Mouse (Mus musculus): ENCODE results near the gene D13Ertd608e. TPM values are rescaled to one million over a fixed set of nuclear protein-coding genes. Genes with fewer than 3 reads are reported as not detected.
"Not testable (repeated sequence)": the region's sequence is repeated elsewhere in the genome, so short reads cannot be mapped to it uniquely, and the experiment has no call there.

The D13Ertd608e gene
- not detected in 2 replicates for polyA plus RNA-seq (2012; rRNA removed)

GRCm38 (mm10) chr13:119835320-119836056 lies at the start of gene D13Ertd608e:
Gene D13Ertd608e, plus strand, starts transcription at chr13:119836006.
- H3K27me3 ChIP-seq (ENCODE audit: control insufficient read depth, insufficient read depth, low read length); H3K27ac ChIP-seq (ENCODE audit: insufficient read depth, low read length); H3K4me3 ChIP-seq (replicated peaks; ENCODE audit: insufficient read depth, low read depth, low read length); H3K4me1 ChIP-seq (ENCODE audit: control insufficient read depth, insufficient read depth, low read length): not testable (repeated sequence)
- DNase-seq, result peak; percentile 15 to 28
- 10% methylated on average over 19 of the region's 25 CpGs for WGBS

GRCm38 (mm10) chr13:119789851-119790717 lies 45.7 kb upstream of the D13Ertd608e start:
- WGBS, result 2% methylated on average over 58 of the region's 66 CpGs
- Histone ChIP-seq H3K4me1 (ENCODE audit: control insufficient read depth, insufficient read depth, low read length) (no peaks in the 10 kb centered on the region), H3K4me3 (replicated peaks; ENCODE audit: insufficient read depth, low read depth, low read length) (peak overlapping the region; percentile 91), H3K27ac (ENCODE audit: insufficient read depth, low read length) (peak overlapping the region; percentile 95), H3K27me3 (ENCODE audit: control insufficient read depth, insufficient read depth, low read length) (no peaks in the 10 kb centered on the region)
- TF ChIP-seq CTCF (IDR thresholded peaks at IDR 0.05; ENCODE audit: borderline replicate concordance, insufficient read depth, low read depth, low read length) (no peak), POLR2A (IDR thresholded peaks at IDR 0.05; ENCODE audit: borderline replicate concordance, insufficient read depth, low read length) (0 out of 2 replicates have a peak, but pooled peaks have one; percentile 13)
- peak; percentile 71 to 83 for DNase-seq

GRCm38 (mm10) chr13:119790761-119791579 lies 44.8 kb upstream of the D13Ertd608e start, which contains the start of gene Zfp131:
Gene Zfp131, minus strand, starts transcription at chr13:119790889.
- WGBS, result under 1% methylated on average over 82 of the region's 86 CpGs
- TF ChIP-seq CTCF (IDR thresholded peaks at IDR 0.05; ENCODE audit: borderline replicate concordance, insufficient read depth, low read depth, low read length), result no peak
- 0 out of 2 replicates have a peak, but pooled peaks have one; percentile 46 for TF ChIP-seq POLR2A (IDR thresholded peaks at IDR 0.05; ENCODE audit: borderline replicate concordance, insufficient read depth, low read length)
- Histone ChIP-seq H3K4me3 (replicated peaks; ENCODE audit: insufficient read depth, low read depth, low read length) (peak within 1 kb of the TSS; percentile 91), H3K4me1 (ENCODE audit: control insufficient read depth, insufficient read depth, low read length) (no peaks in the 10 kb centered on the region), H3K27ac (ENCODE audit: insufficient read depth, low read length) (peak within 1 kb of the TSS; percentile 95), H3K27me3 (ENCODE audit: control insufficient read depth, insufficient read depth, low read length) (no peaks in the 10 kb centered on the region)
- peak; percentile 93 to 96 for DNase-seq

- peak overlapping the region; percentile 89 for H3K4me3 ChIP-seq (replicated peaks; ENCODE audit: insufficient read depth, low read depth, low read length)
- no peaks in the 10 kb centered on the region for H3K4me1 ChIP-seq (ENCODE audit: control insufficient read depth, insufficient read depth, low read length)
- TF ChIP-seq CTCF (IDR thresholded peaks at IDR 0.05; ENCODE audit: borderline replicate concordance, insufficient read depth, low read depth, low read length) (no peak), POLR2A (IDR thresholded peaks at IDR 0.05; ENCODE audit: borderline replicate concordance, insufficient read depth, low read length) (no peak)
- peak in 1 of 2 experiments; percentile 18 for DNase-seq
- H3K27ac ChIP-seq (ENCODE audit: insufficient read depth, low read length), result 0 out of 2 replicates have a peak overlapping the region, but pooled peaks have one; percentile 79
- no peaks in the 10 kb centered on the region for H3K27me3 ChIP-seq (ENCODE audit: control insufficient read depth, insufficient read depth, low read length)
- WGBS, result 3% methylated on average over 18 of the region's 18 CpGs
These were observed 44.1 kb upstream of the D13Ertd608e start for GRCm38 (mm10) chr13:119791580-119792135.

- no peak overlapping the region for H3K27ac ChIP-seq (ENCODE audit: insufficient read depth, low read length)
- no peak overlapping the region for H3K4me3 ChIP-seq (replicated peaks; ENCODE audit: insufficient read depth, low read depth, low read length)
- H3K27me3 ChIP-seq (ENCODE audit: control insufficient read depth, insufficient read depth, low read length), result no peaks in the 10 kb centered on the region
- no peaks in the 10 kb centered on the region for H3K4me1 ChIP-seq (ENCODE audit: control insufficient read depth, insufficient read depth, low read length)
- no peak for TF ChIP-seq POLR2A (IDR thresholded peaks at IDR 0.05; ENCODE audit: borderline replicate concordance, insufficient read depth, low read length)
- no peak for DNase-seq
- WGBS, result 54% methylated on average over 5 of the region's 5 CpGs
These were observed 42.9 kb upstream of the D13Ertd608e start for GRCm38 (mm10) chr13:119792791-119793404.

GRCm38 (mm10) chr13:119797656-119798055 lies 38.1 kb upstream of the D13Ertd608e start:
- Histone ChIP-seq H3K27ac (ENCODE audit: insufficient read depth, low read length) (no peak overlapping the region), H3K4me3 (replicated peaks; ENCODE audit: insufficient read depth, low read depth, low read length) (no peak overlapping the region), H3K4me1 (ENCODE audit: control insufficient read depth, insufficient read depth, low read length) (no peaks in the 10 kb centered on the region), H3K27me3 (ENCODE audit: control insufficient read depth, insufficient read depth, low read length) (no peaks in the 10 kb centered on the region)
- 70% methylated on average over 4 of the region's 4 CpGs for WGBS
- no peak for DNase-seq
- no peak for TF ChIP-seq POLR2A (IDR thresholded peaks at IDR 0.05; ENCODE audit: borderline replicate concordance, insufficient read depth, low read length)
- no peak for TF ChIP-seq CTCF (IDR thresholded peaks at IDR 0.05; ENCODE audit: borderline replicate concordance, insufficient read depth, low read depth, low read length)

- Histone ChIP-seq H3K4me1 (ENCODE audit: control insufficient read depth, insufficient read depth, low read length) (no peaks in the 10 kb centered on the region), H3K4me3 (replicated peaks; ENCODE audit: insufficient read depth, low read depth, low read length) (no peak overlapping the region), H3K27me3 (ENCODE audit: control insufficient read depth, insufficient read depth, low read length) (no peaks in the 10 kb centered on the region), H3K27ac (ENCODE audit: insufficient read depth, low read length) (no peak overlapping the region)
- WGBS, result 76% methylated on average over 2 of the region's 2 CpGs
- TF ChIP-seq POLR2A (IDR thresholded peaks at IDR 0.05; ENCODE audit: borderline replicate concordance, insufficient read depth, low read length), result no peak
- no peak for TF ChIP-seq CTCF (IDR thresholded peaks at IDR 0.05; ENCODE audit: borderline replicate concordance, insufficient read depth, low read depth, low read length)
- DNase-seq, result no peak
These were observed 26.9 kb upstream of the D13Ertd608e start for GRCm38 (mm10) chr13:119808937-119809336.

All from cerebellum, adult 2 months (tissue).